Mouse (Mus musculus) C2C12 (cell line): ENCODE measurements around the gene Elovl2. TPM values are rescaled to one million over a fixed set of nuclear protein-coding genes. Genes with fewer than 3 reads are reported as not detected.
"Not testable (repeated sequence)": the region's sequence is repeated elsewhere in the genome, so short reads cannot be mapped to it uniquely, and the experiment has no call there.

Experiments used
- H3K27me3 ChIP-seq: one replicate; pipeline ENCODE4 v1.6.1; 2011; ENCODE audit not compliant: control insufficient read depth, insufficient read depth, insufficient read length
- H3K36me3 ChIP-seq: one replicate; pipeline ENCODE4 v1.6.1; 2011; ENCODE audit not compliant: control insufficient read depth, insufficient read depth
- H3K4me3 ChIP-seq: one replicate; pipeline ENCODE4 v1.5.1; 2011; ENCODE audit warnings: mild to moderate bottlenecking, control low read depth; ENCODE audit not compliant: poor library complexity, insufficient read depth, severe bottlenecking
- H3K79me2 ChIP-seq: one replicate; pipeline ENCODE4 v1.6.1; 2011; ENCODE audit not compliant: control insufficient read depth, insufficient read depth
- H3K79me3 ChIP-seq: one replicate; pipeline ENCODE4 v1.6.1; 2011; ENCODE audit warnings: low read depth, control low read depth
- H3ac ChIP-seq: one replicate; pipeline ENCODE3; 2011; ENCODE audit warnings: low read depth; ENCODE audit not compliant: control insufficient read depth, insufficient read length
- CEBPB ChIP-seq: IDR thresholded peaks from one replicate; pipeline ENCODE4 v1.6.1; 2011; ENCODE audit warnings: low read depth, mild to moderate bottlenecking, control low read depth, moderate library complexity
- CTCF ChIP-seq: IDR thresholded peaks from one replicate; pipeline ENCODE4 v1.5.1; 2011; ENCODE audit not compliant: control insufficient read depth, insufficient read depth, insufficient read length
- FOSL1 ChIP-seq: IDR thresholded peaks from one replicate; pipeline ENCODE4 v1.8.0; 2011; ENCODE audit warnings: mild to moderate bottlenecking, low read length; ENCODE audit not compliant: poor library complexity, insufficient read depth, severe bottlenecking
- MAX ChIP-seq: IDR thresholded peaks from one replicate; pipeline ENCODE4 v1.6.1; 2011; ENCODE audit warnings: mild to moderate bottlenecking, control low read depth
- MYOD1 ChIP-seq: IDR thresholded peaks from one replicate; pipeline ENCODE4 v1.6.1; 2011; ENCODE audit warnings: low read depth; ENCODE audit not compliant: control insufficient read depth, insufficient read length
- MYOG ChIP-seq: IDR thresholded peaks from one replicate; pipeline ENCODE4 v1.6.1; 2011; ENCODE audit not compliant: control insufficient read depth, insufficient read length; ENCODE audit errors: extremely low read depth
- USF1 ChIP-seq: IDR thresholded peaks from one replicate; pipeline ENCODE4 v1.6.1; 2011; ENCODE audit warnings: low read depth, mild to moderate bottlenecking, control low read depth, moderate library complexity
- polyA plus RNA-seq: library from polyadenylated mRNA; unstranded; fragments of >200 nt; fragmentation: generic; extraction: Trizol; gene quantifications from one replicate; pipeline ENCODE4 v1.2.1, GENCODE M21; 2012; ENCODE audit warnings: missing spikeins

Gene Elovl2
- polyA plus RNA-seq, 1 experiment = not detected

GRCm38 (mm10) chr13:41256126-41256525 is 35.9 kb upstream of the Elovl2 start:
- no peak overlapping the region for H3K4me3 ChIP-seq
- no peak overlapping the region for H3ac ChIP-seq
- H3K79me2 ChIP-seq = no peaks in the 10 kb centered on the region
- no peaks in the 10 kb centered on the region for H3K79me3 ChIP-seq
- H3K36me3 ChIP-seq = no peaks in the 10 kb centered on the region
- no peak for TF ChIP-seq CEBPB
- no peak for TF ChIP-seq USF1
- TF ChIP-seq MAX = no peak
- no peak for TF ChIP-seq CTCF
- TF ChIP-seq MYOD1 = no peak
- no peak for TF ChIP-seq MYOG
- no peak for TF ChIP-seq FOSL1
- H3K27me3 ChIP-seq = no peaks in the 10 kb centered on the region

- H3K4me3 ChIP-seq = no peak overlapping the region
- no peaks in the 10 kb centered on the region for H3K79me2 ChIP-seq
- H3K36me3 ChIP-seq = no peaks in the 10 kb centered on the region
- no peaks in the 10 kb centered on the region for H3K27me3 ChIP-seq
- TF ChIP-seq CEBPB (no peak), MAX (no peak), MYOG (no peak), USF1 (no peak), MYOD1 (no peak), CTCF (no peak), FOSL1 (no peak)
- no peak overlapping the region for H3ac ChIP-seq
- H3K79me3 ChIP-seq = no peaks in the 10 kb centered on the region
Observed at GRCm38 (mm10) chr13:41252736-41253135, 32.5 kb upstream of the Elovl2 start.

DNA sequence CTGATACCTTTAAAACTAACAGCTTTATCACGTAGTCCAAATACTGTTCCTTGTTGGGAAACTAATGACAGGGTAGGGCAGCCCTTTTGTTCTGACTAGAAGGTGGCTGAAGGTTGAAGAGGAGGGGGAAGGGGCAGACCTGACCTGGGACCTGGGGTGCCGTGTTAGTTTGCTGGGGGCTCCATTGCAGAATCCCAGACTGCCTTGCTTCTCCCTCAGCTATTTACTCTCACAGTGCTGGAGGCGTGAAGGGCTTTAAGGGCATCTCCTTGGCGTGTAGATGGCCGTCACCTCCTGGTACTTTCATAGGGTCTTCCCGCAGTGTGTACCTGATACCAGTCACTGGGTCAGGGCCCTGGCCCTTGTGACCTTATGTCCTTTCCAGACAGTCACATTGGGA is 31.9 kb upstream of the Elovl2 start:
- TF ChIP-seq FOSL1 (no peak), CTCF (no peak), MYOD1 (no peak), MYOG (no peak), CEBPB (no peak), MAX (no peak), USF1 (no peak)
- no peaks in the 10 kb centered on the region for H3K36me3 ChIP-seq
- H3K27me3 ChIP-seq = no peaks in the 10 kb centered on the region
- no peak overlapping the region for H3K4me3 ChIP-seq
- no peaks in the 10 kb centered on the region for H3K79me2 ChIP-seq
- no peaks in the 10 kb centered on the region for H3K79me3 ChIP-seq
- no peak overlapping the region for H3ac ChIP-seq

DNA sequence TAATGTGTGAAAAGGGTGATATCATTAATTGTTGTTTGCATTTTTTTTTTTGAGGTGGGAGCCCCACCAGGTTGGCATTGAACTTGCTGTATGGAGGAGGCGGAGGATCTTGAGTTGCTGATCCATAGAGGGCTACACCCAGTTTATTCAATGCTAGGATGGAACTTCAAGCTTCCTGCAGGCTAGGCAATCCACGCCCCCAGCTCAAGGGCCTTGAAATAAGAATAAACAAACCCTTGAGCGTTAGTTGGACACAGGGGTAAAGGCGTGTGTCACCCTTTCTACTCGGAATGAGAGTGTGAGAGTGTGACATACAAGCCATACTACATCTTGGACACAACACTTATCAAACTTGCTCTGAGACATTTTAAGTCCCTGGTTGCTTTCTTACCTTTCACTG is 31.5 kb upstream of the Elovl2 start:
- Histone ChIP-seq H3K79me3 (no peaks in the 10 kb centered on the region), H3K4me3 (no peak overlapping the region), H3K36me3 (no peaks in the 10 kb centered on the region), H3K79me2 (no peaks in the 10 kb centered on the region), H3ac (no peak overlapping the region), H3K27me3 (no peaks in the 10 kb centered on the region)
- TF ChIP-seq FOSL1 (no peak), USF1 (no peak), MYOD1 (no peak), CEBPB (no peak), MYOG (no peak), CTCF (no peak)

GRCm38 (mm10) chr13:41251232-41251631 is 31.0 kb upstream of the Elovl2 start:
- H3ac ChIP-seq, H3K27me3 ChIP-seq, H3K79me2 ChIP-seq, H3K79me3 ChIP-seq, H3K4me3 ChIP-seq, H3K36me3 ChIP-seq: not testable (repeated sequence)

GRCm38 (mm10) chr13:41250318-41250981 is 30.2 kb upstream of the Elovl2 start:
- no peaks in the 10 kb centered on the region for H3K79me3 ChIP-seq
- peaks cover 3% of the 10 kb centered on the region for H3K27me3 ChIP-seq
- no peaks in the 10 kb centered on the region for H3K36me3 ChIP-seq
- peak overlapping the region; percentile 94 for H3ac ChIP-seq
- H3K79me2 ChIP-seq = no peaks in the 10 kb centered on the region
- peak overlapping the region; percentile 53 for H3K4me3 ChIP-seq
- TF ChIP-seq CEBPB = no peak
- no peak for TF ChIP-seq MYOD1
- no peak for TF ChIP-seq FOSL1
- no peak for TF ChIP-seq CTCF
- no peak for TF ChIP-seq USF1
- TF ChIP-seq MAX = no peak
- no peak for TF ChIP-seq MYOG
